20 mouse cellular contexts compared by ENCODE assay signal in the genomic region with DNA sequence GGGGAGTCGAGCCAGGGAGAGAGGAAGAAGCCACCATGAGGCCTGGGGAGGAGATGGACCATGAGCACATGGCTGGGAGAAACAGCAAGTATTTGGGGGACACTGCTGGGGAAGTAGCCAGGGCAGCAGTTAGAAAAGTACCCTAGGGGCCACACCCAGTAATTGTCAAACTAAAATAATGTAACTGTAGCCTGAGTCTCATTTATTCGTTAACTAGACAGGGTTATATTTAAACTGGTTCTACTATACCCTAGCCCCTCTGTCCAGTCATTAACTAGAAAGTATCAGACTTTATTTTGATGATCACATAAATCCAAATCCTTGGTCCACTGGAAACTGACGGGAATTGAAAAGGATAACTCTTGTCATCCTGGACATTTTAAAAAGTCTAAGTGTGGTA. TPM values are rescaled to one million over a fixed set of nuclear protein-coding genes. Genes with fewer than 3 reads are reported as not detected.
DNase-seq lines count a peak whose midpoint lies in the region; ATAC-seq lines count a peak whose summit lies in the region.
"Had no signal": no experiment of that assay in that cellular context is flagged by ENCODE, and none has a peak within 500 bp of the region (broad histone marks: within the 10 kb centered on the region; RNA-seq: fewer than 3 reads in every experiment).

No protein-coding gene starts in this region.

- no peak overlapping the region for H3K4me2 ChIP-seq in kidney, embryonic 15.5 days
- no peak overlapping the region for H3K4me2 ChIP-seq in kidney, embryonic 16.5 days (replicated peaks; ENCODE audit: low read depth, low read length)

- H3K4me3 ChIP-seq in kidney, embryonic 15.5 days (replicated peaks) = no peak overlapping the region
- no peak overlapping the region for H3K4me3 ChIP-seq in kidney, embryonic 16.5 days (ENCODE audit: low read length)

- 59% methylated on average over 3 of the region's 3 CpGs for WGBS in kidney, embryonic 15.5 days
- WGBS in kidney, embryonic 16.5 days = 61% methylated on average over 3 of the region's 3 CpGs

- ATAC-seq in kidney, embryonic 15.5 days (replicated peaks; ENCODE audit: low FRiP score) = peak; percentile 66
- peak; percentile 59; the same call in 1 of the 2 replicates for ATAC-seq in kidney, embryonic 16.5 days (ENCODE audit: low FRiP score, low TSS enrichment)
- ATAC-seq: activated CD4-positive, CD25-positive, alpha-beta regulatory T cell, adult 4 months; CD4-positive, CD25-positive, alpha-beta regulatory T cell, adult 4 months; Patski had no signal

- H3K9ac ChIP-seq in kidney, embryonic 15.5 days = no peak overlapping the region
- H3K9ac ChIP-seq in kidney, embryonic 16.5 days (replicated peaks; ENCODE audit: low read length) = no peak overlapping the region

- no peaks in the 10 kb centered on the region for H3K27me3 ChIP-seq in kidney, embryonic 15.5 days
- no peaks in the 10 kb centered on the region for H3K27me3 ChIP-seq in kidney, embryonic 16.5 days (ENCODE audit: insufficient read depth, low read length)
- H3K27me3 ChIP-seq: CH12.LX had no signal

- H3K4me1 ChIP-seq in kidney, embryonic 15.5 days = no peaks in the 10 kb centered on the region
- H3K4me1 ChIP-seq in kidney, embryonic 16.5 days (ENCODE audit: insufficient read depth, low read length) = no peaks in the 10 kb centered on the region

- no peak for DNase-seq in kidney, postnatal 4 days
- DNase-seq in kidney, postnatal 36 days = no peak
- DNase-seq: adrenal gland, adult 2 months; adrenal gland, adult 8-10 months; adrenal gland, postnatal 10 days; adrenal gland, postnatal 14 days; adrenal gland, postnatal 25 days; adrenal gland, postnatal 36 days; B cell, adult 2 months; cerebellum, adult 11 months; cerebellum, adult 11-12 months; cerebellum, adult 18-20 months had no signal

- no peaks in the 10 kb centered on the region for H3K36me3 ChIP-seq in kidney, embryonic 15.5 days
- H3K36me3 ChIP-seq in kidney, embryonic 16.5 days (ENCODE audit: insufficient read depth, low read length) = no peaks in the 10 kb centered on the region
- H3K36me3 ChIP-seq: G1E had no signal

- H3K27ac ChIP-seq in kidney, embryonic 15.5 days = no peak overlapping the region
- H3K27ac ChIP-seq in kidney, embryonic 16.5 days (ENCODE audit: low read length) = no peak overlapping the region

- H3K9me3 ChIP-seq in kidney, embryonic 15.5 days (replicated peaks) = no peaks in the 10 kb centered on the region
- H3K9me3 ChIP-seq in kidney, embryonic 16.5 days (ENCODE audit: low read length) = no peaks in the 10 kb centered on the region
- H3K9me3 ChIP-seq: G1E had no signal

RNA-seq across cellular contexts. Expression of gene Pkib, which starts 7.8 kb away (rescaled TPM):
- polyA plus RNA-seq in kidney, embryonic 15.5 days (2015; fragmentation: Nextera tagmentation; extraction: Ambion mirVana) = 4.4 and 4.6 TPM in 2 replicates
- polyA plus RNA-seq in kidney, embryonic 16.5 days (2015; fragmentation: Nextera tagmentation; extraction: Ambion mirVana) = 4.1 and 5.1 TPM in 2 replicates
- polyA plus RNA-seq: C2C12, G1E had no signal
